Mouse (Mus musculus) cerebellum, adult (tissue): ENCODE data around the gene Cyp4f16.
"Not testable (repeated sequence)": the region's sequence is repeated elsewhere in the genome, so short reads cannot be mapped to it uniquely, and the experiment has no call there.

Experiments
- ATAC-seq: cut with Nextera tagmentation; 2 replicates; pipeline ENCODE4 v1.9.2; 2017; ENCODE audit warnings: mild to moderate bottlenecking, moderate library complexity, mixed read lengths; ENCODE audit not compliant: insufficient number of reproducible peaks, low FRiP score, low TSS enrichment

Cyp4f16 gene

DNA sequence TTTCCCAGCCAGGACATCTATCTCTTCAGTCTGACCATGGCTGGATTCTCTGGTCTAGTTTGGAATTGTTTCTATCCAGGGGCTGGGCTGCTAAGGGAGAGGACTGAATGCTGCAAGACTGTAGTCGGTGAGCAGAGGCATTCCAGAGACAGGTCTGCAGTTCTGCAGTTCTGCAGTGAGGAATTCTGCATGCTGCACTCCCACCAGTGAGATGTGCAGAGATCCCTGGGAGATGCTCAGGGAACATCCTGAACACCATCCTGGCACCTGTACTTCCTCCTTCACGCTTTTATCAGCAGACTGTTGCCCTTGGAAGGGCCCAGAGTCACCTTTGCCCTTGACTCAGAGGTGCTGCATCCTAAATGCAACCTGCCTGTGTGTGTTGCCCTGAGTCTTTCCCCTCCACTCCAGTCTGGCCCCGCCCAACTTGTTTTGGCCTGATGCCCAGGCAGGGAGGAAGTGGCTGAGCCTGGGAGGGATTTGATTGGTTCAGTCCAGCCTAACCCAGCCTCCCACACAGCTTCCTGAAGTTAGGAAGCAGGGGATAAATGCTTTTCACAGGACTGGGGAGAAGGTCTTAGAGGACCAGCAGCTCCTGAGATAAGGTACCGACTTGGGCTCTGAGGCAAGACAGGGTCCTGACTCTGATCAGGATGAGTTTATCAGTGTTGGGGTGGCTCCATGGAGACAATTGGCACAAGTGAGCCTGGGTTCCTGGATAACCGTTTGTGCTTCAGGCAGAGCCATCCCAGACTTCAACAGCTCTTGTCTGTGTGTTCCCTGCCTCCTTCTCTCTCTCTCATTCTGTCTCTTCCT is at the start of gene Cyp4f16:
Gene Cyp4f16 (plus strand): TSS at position 508 of the 816 bp plus-strand sequence.
- ATAC-seq = peak; percentile 79

DNA sequence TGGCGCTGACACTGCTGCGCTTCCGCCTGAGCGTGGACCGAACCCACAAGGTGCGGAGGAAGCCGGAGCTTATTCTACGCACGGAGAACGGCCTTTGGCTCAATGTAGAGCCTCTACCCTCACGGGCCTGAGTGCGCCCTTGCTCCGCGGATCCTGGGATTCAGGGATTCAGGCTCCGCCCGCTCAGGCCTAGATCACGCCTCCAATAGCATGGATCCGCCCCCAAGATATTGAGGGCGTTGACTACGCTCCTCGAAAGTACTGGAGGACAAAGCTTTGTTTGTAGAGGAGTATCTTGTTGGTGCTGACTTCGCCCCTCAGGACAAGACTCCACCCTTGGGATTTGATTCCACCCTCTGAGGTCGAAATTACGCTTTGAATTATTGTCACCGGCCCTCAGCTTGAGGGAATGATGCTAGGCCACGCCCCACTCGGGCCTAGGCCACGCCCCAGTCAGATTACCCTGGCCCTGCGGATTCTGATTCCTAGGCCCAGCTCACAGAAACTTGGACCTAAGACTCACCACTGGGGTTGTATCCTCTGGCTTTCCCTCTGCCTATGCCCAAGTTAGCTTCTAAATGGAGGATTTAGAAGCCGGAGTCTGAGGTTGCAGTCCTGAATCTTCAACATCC is 43.9 kb upstream of the Cyp4f16 start:
- ATAC-seq = no peak

DNA sequence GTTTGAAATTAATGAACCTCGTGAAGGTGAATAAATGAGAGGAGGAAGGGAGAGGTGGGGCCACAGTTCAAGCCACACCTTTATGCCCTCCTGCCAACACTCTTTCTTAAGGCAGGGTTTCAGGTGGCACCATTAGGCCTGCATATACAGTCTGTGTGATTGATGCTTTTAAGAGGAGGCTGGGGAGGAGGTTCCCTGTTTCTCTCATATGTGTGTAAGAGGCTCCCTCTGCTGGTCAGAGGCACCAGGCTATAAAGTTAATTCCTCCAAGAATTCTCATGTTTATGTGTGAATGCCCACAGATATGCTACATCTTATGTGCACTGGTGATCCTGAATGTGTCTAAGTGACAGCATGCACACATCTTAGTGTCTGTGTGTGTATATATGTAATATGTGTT is 41.8 kb upstream of the Cyp4f16 start:
- peak; percentile 52; the same call in 1 of the 2 replicates for ATAC-seq

DNA sequence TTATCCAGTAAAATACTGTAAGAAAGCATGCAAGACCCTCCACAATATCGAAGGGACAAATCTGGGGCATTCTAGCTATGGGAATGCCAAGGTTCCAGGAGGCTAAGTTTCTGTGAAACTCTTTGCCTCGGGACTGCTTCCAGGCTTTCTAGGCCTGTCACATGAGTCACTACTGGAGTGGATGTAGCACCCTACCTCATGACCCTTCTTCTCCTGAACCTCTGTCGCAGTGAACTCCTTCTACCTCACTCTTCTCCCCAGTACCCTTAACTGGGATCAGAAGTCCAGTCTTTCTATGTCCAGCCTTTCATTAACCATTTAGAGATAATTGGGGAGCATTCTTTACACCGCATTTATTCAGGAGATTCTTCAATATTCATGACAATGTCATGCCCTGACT is 35.8 kb upstream of the Cyp4f16 start:
- ATAC-seq = not testable (repeated sequence)

DNA sequence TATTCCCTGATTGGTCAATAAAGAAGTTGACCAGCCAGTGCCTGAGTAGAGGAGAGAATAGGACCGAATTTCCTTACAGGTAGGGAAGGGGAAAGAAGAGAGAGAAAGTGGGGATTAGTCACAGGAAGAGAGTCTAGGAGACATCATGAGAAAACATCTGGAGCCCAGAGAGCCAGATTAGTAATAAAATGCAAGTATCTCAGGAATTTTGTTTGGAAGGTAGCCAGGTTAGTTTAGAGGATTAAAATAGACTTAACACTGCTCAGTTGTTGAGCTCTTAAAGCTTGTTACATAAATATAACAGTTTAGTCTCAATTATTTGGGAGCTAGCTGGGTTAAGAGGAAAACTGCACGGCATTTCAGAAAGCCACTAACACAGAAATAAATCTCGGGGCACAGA is 35.3 kb upstream of the Cyp4f16 start:
- ATAC-seq = no peak

DNA sequence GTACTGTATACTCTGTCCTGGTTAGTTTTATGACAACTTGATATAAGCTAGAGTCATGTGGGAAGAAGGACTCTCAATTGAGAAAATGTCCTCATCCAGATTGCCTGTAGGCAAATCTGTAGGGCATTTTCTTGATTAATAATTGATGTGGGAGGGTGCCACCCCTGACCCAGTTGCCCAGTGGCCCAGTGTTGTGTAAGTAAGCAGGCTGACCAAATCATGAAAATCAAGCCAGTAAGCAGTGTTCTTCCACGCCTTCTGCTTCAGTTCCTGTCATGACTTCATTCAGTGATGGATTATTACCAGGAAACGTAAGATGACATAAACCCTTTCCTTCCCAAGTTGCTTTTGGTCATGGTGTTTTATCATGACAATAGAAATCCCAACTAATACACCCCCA is 33.2 kb upstream of the Cyp4f16 start:
- no peak for ATAC-seq

DNA sequence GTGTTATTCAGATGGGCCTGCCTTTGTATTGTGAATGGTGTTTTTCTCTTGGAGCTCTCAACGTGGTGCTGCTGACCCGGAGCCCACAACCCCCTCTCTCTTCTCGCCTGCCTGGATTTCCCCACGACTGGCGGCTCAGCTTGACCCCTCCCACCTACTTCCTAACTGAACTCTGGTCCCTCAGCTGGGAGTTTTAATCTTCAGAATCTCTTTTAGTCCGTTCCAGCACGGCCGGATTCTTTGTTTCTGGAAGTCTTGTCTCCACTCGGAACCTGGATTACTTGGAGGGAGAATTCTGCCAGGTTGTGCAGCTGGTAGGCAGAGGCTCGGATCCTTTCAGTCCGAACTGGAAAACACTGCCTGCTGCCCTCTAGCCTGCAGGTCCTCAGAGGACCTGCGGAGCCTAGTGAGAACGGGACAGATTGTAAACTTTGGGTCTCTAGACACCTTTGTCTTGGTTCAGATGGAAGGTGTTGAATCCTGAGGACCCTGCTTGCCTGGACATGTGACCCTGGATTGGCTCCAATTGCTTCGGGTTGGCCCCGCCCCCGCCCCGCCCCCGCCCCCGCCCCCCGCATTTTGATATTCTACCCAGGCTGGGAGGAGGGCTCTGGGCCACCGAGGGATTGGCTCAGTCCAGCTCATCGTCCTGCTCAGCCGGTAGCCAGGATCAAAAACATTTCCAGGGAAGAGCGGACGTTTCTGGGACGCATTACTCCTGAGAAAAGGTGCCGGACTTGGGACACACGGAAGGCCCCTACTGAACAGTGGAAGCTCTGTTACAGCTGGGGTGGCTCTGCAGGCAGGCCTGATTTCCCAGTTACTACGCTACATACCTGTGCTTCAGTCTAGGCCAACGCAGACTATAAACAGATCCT is 30.3 kb upstream of the Cyp4f16 start, which contains the start of gene Cyp4f17:
Gene Cyp4f17 (plus strand): TSS at position 200 of the 878 bp plus-strand sequence.
- no peak; the same call in 1 of the 2 replicates for ATAC-seq

DNA sequence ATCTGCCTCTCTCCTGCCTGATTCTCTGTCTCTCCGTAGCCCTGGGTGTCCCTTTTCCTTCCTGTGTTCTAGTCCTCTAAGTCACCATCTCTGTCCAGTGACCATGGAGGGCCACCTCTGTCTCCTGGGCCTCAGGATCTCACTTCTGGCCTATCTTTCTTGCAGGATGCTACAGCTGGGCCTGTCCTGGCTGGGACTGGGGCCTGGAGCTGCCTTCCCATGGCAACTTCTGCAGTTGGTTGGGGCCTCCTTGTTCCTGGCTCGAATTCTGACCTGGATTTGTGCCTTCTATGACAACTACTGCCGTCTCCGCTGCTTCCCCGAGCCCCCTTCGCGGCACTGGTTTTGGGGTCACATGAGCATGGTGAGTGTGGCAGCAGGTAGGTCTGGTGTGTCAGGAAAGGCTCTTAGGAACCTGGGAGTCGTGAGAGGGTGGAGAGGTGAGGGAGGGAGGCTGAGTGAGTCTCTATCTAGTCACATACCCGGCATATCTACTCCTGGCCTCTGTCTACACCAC is 29.6 kb upstream of the Cyp4f16 start:
- no peak for ATAC-seq

DNA sequence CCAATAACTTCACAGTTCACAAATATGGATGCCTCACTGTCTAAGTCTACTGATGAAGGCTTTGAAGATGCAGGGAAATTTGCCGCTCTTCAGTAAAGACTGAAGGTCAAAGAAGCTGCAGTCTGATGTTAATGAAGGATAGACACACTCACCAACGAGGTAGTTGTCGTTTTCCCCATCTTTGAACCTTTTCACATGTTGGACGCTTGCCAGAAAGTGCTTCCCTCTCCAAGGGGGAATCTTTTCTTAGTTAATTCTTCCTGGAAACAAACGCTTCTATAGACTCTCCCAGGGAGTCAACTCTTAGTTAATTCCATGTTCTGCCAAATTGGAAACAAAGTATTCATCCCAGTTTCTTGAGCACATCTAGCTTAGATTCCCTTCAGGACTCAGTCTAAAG is 20.2 kb upstream of the Cyp4f16 start:
- ATAC-seq = no peak

DNA sequence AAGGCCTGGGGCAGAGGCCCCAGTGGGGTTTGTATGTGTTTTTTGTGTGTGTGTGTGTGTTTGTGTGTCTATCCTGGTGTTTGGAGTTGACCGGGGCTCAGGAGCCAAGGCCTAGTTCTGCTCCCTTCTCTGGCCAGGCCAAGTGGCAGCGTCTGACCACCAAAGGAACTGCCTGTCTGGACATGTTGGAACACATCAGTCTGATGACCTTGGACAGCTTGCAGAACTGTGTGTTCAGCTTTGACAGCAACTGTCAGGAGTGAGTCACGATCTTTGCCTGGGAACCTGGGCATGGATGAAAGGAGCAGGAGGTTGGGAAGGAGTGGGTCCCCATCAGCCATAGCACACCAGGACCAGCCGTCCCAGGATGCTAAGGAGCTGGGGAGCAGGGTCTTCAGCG is 14.4 kb upstream of the Cyp4f16 start:
- ATAC-seq = no peak

DNA sequence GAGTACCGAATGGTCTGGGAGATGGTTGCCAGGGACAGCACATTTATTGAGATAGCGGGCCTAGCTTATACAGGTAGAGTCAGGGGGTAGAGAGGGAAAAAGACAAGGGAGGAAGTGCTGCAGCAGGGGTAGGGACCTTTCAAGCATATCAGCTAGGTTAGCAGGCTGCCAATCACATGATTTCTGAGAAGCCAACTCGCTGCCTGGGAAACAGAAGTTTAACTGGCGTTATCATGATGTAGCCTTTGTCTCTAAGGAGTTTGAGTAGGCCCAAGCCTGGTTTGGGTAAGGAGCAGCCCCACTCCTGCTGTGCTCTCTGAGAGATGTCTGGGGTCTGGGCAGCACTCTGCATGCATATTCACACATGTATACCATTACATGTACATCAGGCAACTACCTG is 14.0 kb upstream of the Cyp4f16 start:
- no peak for ATAC-seq

DNA sequence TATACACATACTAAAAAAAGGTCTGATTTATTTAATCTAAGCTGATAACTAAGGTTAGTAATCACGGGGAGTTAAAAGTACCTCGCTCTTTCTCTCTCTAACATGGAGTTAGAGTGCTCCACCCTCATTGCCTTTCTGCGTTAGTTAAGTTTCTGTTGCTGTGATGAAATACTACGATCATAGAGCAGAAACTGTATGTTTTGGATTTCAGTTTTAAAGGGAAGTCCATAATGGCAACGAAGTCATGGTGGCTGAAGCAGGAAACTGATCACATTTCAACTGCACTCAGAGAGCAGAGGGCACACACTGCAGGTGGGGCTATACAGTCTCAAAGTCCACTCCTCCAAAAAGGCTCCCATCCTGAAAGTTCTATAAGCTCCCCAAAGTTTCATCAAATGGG is 13.5 kb upstream of the Cyp4f16 start:
- ATAC-seq = no peak

DNA sequence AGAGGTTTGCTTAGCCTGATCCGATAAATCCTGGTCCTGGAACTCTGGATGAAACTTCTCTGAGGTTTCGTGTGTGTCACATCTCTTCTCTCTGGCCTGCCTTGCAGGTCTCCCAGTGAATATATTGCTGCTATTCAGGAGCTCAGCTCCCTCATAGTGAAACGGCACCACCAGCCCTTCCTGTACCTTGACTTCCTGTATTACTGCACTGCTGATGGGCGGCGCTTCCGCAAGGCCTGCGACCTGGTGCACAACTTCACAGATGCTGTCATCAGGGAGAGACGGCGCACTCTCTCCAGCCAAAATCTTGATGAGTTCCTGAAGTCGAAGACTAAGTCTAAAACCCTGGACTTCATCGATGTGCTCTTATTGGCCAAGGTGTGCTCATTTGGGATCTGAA is 12.5 kb upstream of the Cyp4f16 start:
- ATAC-seq = no peak

DNA sequence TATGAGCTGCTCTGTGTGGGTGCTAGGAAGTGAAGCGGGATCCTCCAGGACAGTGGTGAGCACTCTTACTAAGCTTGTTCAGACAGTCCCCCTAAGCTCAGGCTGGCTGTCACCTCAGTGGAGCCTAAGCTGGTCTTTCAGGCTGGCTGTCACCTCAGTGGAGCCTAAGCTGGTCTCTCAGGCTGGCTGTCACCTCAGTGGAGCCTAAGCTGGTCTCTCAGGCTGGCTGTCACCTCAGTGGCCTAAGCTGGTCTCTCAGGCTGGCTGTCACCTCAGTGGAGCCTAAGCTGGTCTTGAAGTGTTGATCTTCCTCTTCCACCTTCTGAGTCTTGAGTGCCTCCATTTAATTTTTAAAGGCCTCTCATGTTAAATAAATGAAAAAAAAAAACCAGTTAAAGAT is 10.0 kb upstream of the Cyp4f16 start:
- ATAC-seq = not testable (repeated sequence)

DNA sequence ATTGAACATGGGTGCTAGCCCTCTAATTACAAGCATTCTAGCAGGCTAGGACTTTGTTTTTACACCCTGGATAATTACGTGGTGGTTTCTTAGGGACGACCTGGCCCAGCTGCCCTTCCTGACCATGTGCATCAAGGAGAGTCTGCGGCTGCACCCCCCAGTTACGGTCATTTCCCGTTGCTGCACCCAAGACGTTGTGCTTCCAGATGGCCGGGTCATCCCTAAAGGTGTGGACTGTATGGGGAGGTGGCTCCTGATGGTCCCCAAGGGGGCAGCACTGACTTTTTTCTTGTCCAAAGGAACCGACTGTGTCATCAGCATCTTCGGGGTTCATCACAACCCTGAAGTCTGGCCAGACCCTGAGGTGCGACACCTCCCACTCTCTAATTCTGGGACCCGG is 8.6 kb upstream of the Cyp4f16 start:
- no peak for ATAC-seq

DNA sequence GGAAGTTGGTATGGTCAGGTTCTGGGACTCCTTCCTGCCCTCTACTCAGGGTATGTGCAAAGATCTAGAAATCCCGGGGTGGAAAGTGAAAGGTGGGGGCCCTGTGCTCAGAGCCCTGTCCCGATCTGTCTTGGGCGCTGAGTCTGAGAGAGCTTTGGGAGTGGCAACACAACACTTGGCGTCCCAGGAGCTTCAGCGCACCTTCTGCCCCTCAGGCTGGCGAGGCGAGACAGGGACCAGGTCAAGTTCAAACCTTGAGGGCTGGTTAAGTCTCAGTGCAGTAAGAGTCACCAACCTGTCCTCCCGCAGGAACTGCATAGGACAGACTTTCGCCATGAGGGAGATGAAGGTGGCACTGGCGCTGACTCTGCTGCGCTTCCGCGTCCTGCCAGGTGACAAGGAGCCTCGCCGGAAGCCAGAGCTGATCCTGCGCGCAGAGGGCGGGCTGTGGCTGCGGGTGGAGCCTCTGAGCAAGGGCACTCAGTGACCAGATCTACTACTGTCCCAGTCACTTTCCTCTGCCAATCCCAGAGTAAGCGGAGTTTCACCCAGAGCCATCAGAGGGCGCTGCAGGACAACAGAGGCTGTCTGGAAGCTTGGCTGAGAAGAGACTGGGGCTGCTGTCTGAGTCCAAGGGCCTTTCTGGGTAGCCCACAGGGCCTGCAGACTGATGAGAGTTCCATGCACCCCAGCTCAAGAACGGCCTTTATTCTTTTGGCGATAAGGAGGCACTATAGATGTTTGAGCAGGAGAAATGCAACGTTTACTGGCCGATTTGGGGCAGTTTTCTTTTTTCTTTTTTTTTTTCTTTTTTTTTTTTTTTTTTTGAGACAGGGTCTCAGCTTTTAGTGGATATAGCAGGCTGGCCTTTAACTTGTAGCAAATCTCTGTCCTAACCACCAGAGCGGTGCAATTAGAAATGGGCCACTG is 7.7 kb upstream of the Cyp4f16 start:
- peak; percentile 90 for ATAC-seq

DNA sequence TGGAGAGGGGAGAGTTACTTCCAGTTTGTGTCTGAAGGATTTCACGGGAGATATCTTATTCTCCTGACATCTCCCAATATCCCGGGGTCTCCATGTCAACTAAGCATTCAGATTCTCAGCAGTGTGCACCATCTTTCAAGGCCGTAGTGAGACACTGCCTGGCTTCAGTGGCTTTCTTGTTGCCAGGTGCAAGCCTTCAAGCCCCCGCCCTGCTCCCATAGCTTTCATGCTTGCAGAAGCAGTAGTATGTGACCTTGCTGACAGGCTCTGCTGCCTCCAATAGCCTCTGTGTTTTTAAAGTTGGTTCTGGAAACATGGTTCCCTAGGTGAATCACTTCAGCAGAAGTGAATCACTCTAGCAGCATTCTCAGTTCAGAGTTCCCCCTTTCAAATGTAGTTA is 4.0 kb upstream of the Cyp4f16 start:
- ATAC-seq = not testable (repeated sequence)

DNA sequence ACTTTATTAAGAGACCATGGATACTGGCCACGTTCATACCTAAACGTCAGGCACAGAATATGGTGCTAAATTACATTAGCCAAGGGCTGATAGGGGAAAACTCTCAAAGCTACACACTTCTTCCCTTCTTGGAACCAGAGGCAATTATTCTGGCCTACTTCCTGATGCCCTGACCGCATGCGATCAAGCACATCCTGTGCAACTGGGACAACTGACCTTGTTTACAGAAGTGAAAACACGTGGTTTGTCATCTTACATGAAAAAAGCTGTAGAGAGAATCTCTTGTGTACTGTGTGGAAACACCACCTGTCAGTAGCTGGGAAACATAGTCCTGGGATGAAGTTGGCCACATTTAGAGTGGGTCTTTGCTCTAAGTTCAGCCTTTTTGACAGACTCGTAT is 2.3 kb upstream of the Cyp4f16 start:
- ATAC-seq = no peak

DNA sequence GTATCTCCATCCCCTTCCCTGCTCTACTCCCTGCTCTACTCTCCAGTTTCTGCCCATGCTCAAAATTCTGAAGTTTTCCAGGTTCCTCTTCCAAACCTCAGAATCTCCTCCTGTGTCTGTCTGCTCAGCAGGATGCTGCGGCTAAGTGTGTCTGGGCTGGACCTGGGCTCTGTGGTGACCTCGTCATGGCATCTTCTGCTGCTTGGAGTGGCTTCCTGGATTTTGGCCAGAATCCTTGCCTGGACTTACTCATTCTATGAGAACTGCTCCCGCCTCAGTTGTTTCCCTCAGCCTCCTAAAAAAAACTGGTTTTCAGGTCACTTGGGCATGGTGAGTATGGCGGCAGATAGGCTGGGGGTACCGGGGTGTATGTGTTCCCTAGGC is 501 bp downstream of the Cyp4f16 start:
- ATAC-seq = no peak

DNA sequence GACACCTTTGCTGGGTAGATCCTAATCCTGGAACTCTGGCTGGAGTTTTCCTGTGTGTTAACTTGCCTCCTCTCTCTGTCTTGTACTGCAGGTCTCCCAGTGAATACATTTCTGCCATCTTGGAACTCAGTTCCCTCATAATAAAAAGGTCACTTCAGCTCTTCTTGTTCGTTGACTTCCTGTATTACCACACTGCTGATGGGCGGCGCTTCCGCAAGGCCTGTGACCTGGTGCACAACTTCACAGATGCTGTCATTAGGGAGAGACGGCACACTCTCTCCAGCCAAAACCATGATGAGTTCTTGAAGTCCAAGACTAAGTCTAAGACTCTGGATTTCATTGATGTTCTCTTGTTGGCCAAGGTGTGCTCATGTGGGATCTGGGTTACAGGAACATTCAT is 8.4 kb downstream of the Cyp4f16 start:
- not testable (repeated sequence) for ATAC-seq
